Mouse (Mus musculus): ENCODE results near the gene Mmd. TPM values are rescaled to one million over a fixed set of nuclear protein-coding genes. Genes with fewer than 3 reads are reported as not detected.

Mmd gene
- total and polyA plus RNA-seq, 3 experiments = 25.9 to 35.7 (median 30.9) TPM

DNA sequence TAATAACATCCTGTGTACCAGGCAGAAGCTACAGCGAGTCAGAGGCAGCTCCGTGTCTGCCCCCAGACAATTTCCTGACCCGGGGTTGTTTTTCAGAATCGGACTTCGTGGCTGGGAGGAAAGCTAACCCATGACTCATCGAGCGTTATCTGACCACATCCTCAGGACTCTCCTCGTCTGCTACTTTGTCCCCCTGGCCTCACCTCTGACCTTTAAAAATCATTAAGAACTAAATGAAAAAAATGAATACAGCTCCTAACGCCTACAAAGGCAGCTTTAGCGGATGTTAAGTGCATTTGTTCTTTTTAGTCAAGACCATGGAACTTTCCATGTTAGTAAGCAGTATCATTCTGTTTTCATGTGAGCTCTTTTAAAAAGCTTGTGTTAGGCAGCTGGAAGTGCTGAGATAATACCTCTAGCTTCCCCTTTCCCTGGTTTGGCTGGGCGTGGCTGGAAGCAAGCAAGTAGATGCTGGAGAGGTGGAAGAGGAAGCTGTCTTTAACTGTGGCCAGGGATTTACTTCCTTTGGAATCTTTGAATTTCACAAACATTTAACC is 24.3 kb upstream of the Mmd start:
- H3K36me3 ChIP-seq (ENCODE audit: control insufficient read depth, insufficient read depth, low read length) = no peaks in the 10 kb centered on the region
- peak in 1 of 2 experiments; percentile 45 for DNase-seq
- TF ChIP-seq EP300 (IDR thresholded peaks at IDR 0.05; ENCODE audit: insufficient read depth, low read depth, low read length) = no peak
- no peak for TF ChIP-seq POLR2A (IDR thresholded peaks at IDR 0.05; ENCODE audit: insufficient read depth, low read depth, low read length)
- TF ChIP-seq CTCF (IDR thresholded peaks at IDR 0.05) = no peak
- H3K9ac ChIP-seq (ENCODE audit: low read depth, low read length) = no peak overlapping the region
- intact Hi-C loops (cut with DNase I) = no loop called here
- no peaks in the 10 kb centered on the region for H3K79me2 ChIP-seq (replicated peaks; ENCODE audit: control insufficient read depth, insufficient read depth, low read length)
- H3K27ac ChIP-seq = peak overlapping the region; percentile 46
- H3K4me3 ChIP-seq = no peak overlapping the region
- no peaks in the 10 kb centered on the region for H3K27me3 ChIP-seq (ENCODE audit: control insufficient read depth, insufficient read depth, low read length)
- 20% methylated on average over 11 of the region's 11 CpGs for WGBS
- peaks cover 9% of the 10 kb centered on the region for H3K4me1 ChIP-seq (ENCODE audit: control insufficient read depth, insufficient read depth, low read length)

DNA sequence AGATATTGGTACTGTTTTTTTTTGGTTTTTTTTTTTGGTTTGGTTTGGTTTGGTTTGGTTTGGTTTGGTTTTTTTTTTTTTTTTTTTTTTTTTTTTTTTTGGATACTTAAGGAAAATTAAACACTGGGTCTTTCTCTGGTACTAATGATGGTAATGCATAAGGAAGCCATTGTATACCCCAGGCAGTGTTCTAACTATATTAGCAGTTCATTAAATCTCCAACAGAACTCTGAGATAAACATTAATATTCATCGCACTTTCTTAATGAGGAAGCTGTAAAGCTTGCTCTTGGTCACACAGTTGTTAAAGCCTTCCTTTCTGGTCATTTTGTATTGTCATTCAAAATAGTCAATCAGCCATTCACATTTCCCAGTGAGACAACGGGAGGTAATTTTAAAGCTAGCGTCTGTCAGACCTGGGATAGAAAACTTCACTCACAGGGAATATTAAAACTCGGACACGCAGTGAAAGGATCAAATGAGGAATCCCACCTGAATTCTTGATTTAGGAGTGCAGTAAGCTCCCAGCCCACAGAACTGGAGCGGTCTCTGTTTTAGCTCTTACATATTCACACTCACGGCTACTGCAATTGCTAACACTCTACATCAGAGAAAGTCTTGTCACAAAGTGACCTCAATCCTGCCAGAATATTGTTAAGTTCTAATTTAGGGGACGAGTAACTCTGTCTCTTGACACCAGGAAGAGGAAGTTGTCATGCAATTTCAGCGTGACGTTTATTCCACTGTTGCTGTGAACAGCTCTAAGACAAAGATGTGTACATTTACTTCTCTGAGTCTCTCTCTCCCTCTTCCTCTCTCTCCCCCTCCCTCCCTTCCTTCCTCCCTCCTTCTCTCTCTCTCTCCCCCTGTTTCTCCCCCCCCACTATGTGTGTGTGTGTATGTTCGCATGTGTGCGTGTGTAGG is 22.0 kb upstream of the Mmd start:
- intact Hi-C loops (cut with DNase I) = loop anchor here (2.0 kb wide), 1 partner anchor 22 kb away; the partner anchor contains the start of gene Mmd
- no peaks in the 10 kb centered on the region for H3K27me3 ChIP-seq (ENCODE audit: control insufficient read depth, insufficient read depth, low read length)
- no peaks in the 10 kb centered on the region for H3K36me3 ChIP-seq (ENCODE audit: control insufficient read depth, insufficient read depth, low read length)
- WGBS = 72% methylated on average over 12 of the region's 12 CpGs
- H3K4me3 ChIP-seq = no peak overlapping the region
- H3K79me2 ChIP-seq (replicated peaks; ENCODE audit: control insufficient read depth, insufficient read depth, low read length) = no peaks in the 10 kb centered on the region
- H3K27ac ChIP-seq = no peak overlapping the region
- no peak for DNase-seq
- no peak overlapping the region for H3K9ac ChIP-seq (ENCODE audit: low read depth, low read length)
- TF ChIP-seq POLR2A (IDR thresholded peaks at IDR 0.05; ENCODE audit: insufficient read depth, low read depth, low read length) = no peak
- no peak for TF ChIP-seq EP300 (IDR thresholded peaks at IDR 0.05; ENCODE audit: insufficient read depth, low read depth, low read length)
- TF ChIP-seq CTCF (IDR thresholded peaks at IDR 0.05) = no peak
- peaks cover 10% of the 10 kb centered on the region for H3K4me1 ChIP-seq (ENCODE audit: control insufficient read depth, insufficient read depth, low read length)

DNA sequence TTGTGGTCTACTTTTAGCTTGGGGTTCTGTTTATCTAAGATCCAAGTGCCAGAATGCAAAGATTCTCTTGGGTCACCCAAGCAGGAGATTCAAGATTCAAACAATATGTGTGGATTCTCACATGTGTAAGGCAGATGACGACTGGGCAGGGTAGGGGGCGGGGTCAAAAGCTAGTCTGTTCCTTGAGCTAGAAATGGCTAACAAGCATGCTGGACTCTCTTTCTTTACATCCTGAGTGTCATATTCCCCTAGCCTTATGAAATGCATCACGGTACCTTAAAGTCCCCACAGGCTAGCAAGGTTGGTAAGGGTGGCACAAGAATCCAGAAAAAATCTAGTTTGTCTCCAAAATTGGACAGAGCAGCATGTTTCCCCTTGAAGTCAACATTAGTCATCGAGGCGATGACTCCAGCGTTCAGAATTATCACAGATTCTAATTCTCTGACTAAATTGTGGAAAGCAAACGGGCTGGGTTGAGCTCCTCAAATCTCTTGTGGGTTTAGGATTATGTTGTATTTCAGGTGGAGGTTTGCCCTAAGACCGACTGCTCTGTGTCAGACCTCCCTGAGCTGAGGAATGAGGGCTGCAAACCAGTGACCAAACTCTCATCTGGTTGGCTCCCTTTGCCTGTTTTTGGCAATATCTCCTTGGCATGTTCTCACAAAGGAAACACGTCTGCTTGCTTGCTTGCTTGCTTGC is 20.9 kb upstream of the Mmd start:
- Histone ChIP-seq H3K36me3 (ENCODE audit: control insufficient read depth, insufficient read depth, low read length) (no peaks in the 10 kb centered on the region), H3K27me3 (ENCODE audit: control insufficient read depth, insufficient read depth, low read length) (no peaks in the 10 kb centered on the region), H3K4me3 (no peak overlapping the region), H3K79me2 (replicated peaks; ENCODE audit: control insufficient read depth, insufficient read depth, low read length) (no peaks in the 10 kb centered on the region), H3K9ac (ENCODE audit: low read depth, low read length) (no peak overlapping the region), H3K4me1 (ENCODE audit: control insufficient read depth, insufficient read depth, low read length) (peaks cover 10% of the 10 kb centered on the region), H3K27ac (no peak overlapping the region)
- WGBS = 86% methylated on average over 9 of the region's 9 CpGs
- intact Hi-C loops (cut with DNase I) = no loop called here
- no peak for DNase-seq
- no peak for TF ChIP-seq POLR2A (IDR thresholded peaks at IDR 0.05; ENCODE audit: insufficient read depth, low read depth, low read length)
- TF ChIP-seq EP300 (IDR thresholded peaks at IDR 0.05; ENCODE audit: insufficient read depth, low read depth, low read length) = no peak
- TF ChIP-seq CTCF (IDR thresholded peaks at IDR 0.05) = no peak

DNA sequence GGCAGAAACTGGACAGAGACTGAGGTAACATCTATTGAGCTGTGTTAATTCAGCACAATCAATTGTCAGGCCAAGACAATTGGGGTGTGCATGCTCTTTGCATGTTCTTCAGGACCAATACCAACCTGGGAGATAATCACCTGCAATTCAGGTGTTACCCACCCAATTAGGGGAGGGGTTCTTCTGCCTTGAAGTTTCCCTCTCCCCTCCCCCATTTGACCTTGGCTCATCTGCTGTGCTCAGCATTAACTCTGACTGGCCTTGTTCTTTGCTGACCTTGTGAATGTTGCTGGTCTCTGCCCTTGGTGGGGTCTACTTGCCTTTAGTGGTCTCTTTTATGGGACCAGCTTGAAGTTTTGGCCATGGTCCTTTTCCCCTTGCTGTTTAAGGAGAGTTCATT is 19.5 kb upstream of the Mmd start:
- peak overlapping the region; percentile 69 for H3K27ac ChIP-seq
- intact Hi-C loops (cut with DNase I) = loop anchor here (5.0 kb wide), 1 partner anchor 42 kb away; the partner anchor contains the start of gene Gm45716
- TF ChIP-seq POLR2A (IDR thresholded peaks at IDR 0.05; ENCODE audit: insufficient read depth, low read depth, low read length) = no peak
- no peak for TF ChIP-seq EP300 (IDR thresholded peaks at IDR 0.05; ENCODE audit: insufficient read depth, low read depth, low read length)
- TF ChIP-seq CTCF (IDR thresholded peaks at IDR 0.05) = no peak
- H3K79me2 ChIP-seq (replicated peaks; ENCODE audit: control insufficient read depth, insufficient read depth, low read length) = no peaks in the 10 kb centered on the region
- H3K4me3 ChIP-seq = no peak overlapping the region
- H3K36me3 ChIP-seq (ENCODE audit: control insufficient read depth, insufficient read depth, low read length) = no peaks in the 10 kb centered on the region
- H3K4me1 ChIP-seq (ENCODE audit: control insufficient read depth, insufficient read depth, low read length) = peaks cover 10% of the 10 kb centered on the region
- no peak overlapping the region for H3K9ac ChIP-seq (ENCODE audit: low read depth, low read length)
- no peak for DNase-seq
- H3K27me3 ChIP-seq (ENCODE audit: control insufficient read depth, insufficient read depth, low read length) = no peaks in the 10 kb centered on the region

DNA sequence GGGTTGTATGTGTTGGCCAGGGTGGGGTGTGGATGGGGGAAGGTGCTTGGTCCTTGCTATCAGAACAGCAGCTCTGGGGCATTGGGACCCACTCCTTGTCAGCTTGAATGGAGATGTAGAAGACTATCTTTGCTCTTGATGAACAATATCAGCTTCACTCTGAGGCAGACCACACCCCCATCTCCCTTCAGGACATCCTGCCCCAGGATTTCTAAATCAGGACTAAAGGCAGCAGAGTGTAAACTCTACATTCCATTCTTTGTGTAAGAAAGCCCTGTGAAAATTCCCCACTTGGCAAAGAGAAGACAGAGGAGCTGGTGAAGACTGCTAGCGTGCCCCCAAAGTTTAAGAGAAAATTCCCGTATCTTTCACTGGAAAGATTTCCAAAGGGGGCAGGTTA is 18.6 kb upstream of the Mmd start:
- H3K4me3 ChIP-seq = no peak overlapping the region
- intact Hi-C loops (cut with DNase I) = loop anchor here (5.0 kb wide), 1 partner anchor 43 kb away; the partner anchor contains the start of gene Gm45716
- no peak for TF ChIP-seq CTCF (IDR thresholded peaks at IDR 0.05)
- TF ChIP-seq POLR2A (IDR thresholded peaks at IDR 0.05; ENCODE audit: insufficient read depth, low read depth, low read length) = peak; percentile 46; the same call in 1 of the 2 replicates
- H3K27ac ChIP-seq = peak overlapping the region; percentile 69
- H3K79me2 ChIP-seq (replicated peaks; ENCODE audit: control insufficient read depth, insufficient read depth, low read length) = no peaks in the 10 kb centered on the region
- no peak for DNase-seq
- H3K4me1 ChIP-seq (ENCODE audit: control insufficient read depth, insufficient read depth, low read length) = peaks cover 5% of the 10 kb centered on the region
- no peak overlapping the region for H3K9ac ChIP-seq (ENCODE audit: low read depth, low read length)
- WGBS = 47% methylated on average over 2 of the region's 2 CpGs
- H3K27me3 ChIP-seq (ENCODE audit: control insufficient read depth, insufficient read depth, low read length) = no peaks in the 10 kb centered on the region
- H3K36me3 ChIP-seq (ENCODE audit: control insufficient read depth, insufficient read depth, low read length) = no peaks in the 10 kb centered on the region

Data from heart, adult 2 months (tissue).